Mouse (Mus musculus) layer of hippocampus, adult 9-11 months (tissue): Measurements from ENCODE around the gene Tspan5.

Experiments used
- DNase-seq: peaks from one replicate; pipeline ENCODE4 v3.0.0; 2022

Gene Tspan5

DNA sequence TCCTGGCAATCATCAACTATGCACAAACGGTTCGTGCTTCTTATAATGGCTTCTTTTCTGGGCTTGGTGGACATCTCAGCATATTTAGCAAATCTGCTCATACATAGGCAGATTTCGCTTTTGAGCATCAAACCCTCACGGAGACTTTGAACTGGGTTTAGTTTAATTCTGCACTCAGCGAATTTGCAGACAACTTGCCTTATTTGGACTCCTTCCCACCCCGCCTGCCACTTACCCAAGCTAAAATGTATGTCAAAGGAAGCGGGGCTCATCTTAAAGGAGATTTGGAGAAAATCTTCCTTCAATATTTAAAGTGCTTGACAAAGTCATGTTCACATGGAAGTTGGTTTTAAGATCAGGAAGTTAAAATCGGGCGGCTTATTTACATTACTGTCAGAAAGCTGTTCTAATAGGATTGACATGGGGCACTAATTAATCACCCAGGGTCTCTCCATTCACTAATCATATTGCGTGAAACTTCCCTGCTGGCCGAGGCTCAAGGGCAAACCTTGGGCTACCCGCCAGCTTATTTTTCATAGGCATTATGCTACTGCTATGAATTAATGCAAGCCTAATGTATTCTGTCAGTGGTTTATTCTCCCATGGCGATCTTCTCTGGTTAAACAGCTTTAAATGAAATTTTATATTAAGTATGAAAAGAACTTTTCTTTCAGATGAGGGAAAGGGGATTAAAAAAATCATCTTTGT lies 111.1 kb downstream of the Tspan5 start:
- DNase-seq = no peak

DNA sequence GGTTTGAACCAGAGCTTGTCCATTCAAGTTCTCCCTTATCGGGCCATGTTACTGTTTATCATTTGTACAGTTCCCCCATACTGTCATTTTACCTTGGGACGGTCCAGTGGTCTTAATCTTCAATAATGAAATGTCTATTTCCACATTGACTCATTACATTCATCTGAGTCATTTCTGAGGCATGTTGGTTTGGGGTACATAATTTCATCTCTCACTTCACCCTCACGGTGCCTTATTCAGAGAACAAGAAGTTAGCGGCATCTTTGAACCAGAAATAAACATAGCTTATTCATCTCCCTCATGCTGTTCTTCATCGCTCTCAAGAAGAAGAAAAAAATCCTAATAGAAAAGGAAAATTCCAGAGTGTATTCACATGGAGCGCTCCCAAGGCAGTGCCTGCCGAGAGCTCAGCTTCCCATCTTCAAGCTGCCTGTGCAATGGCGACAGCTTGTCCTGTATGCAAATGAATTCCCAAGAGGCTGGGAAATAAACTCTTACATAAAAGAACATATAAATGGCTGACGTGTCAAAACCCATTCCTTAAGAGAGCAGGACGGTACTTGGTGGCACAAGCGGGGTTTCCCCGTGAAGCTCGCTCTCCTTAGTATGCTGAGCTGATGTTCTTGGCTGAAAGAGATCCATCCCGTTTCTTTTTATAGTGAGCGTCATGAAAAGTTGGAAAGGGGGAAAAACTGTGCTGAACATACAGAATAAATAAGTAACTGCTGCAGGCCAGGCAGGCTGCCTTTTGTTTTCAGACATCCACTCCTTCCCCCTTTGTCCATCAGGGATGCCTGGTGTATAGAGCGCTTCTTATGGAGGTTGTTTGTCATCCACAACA lies 112.2 kb downstream of the Tspan5 start:
- DNase-seq = peak; percentile 69

DNA sequence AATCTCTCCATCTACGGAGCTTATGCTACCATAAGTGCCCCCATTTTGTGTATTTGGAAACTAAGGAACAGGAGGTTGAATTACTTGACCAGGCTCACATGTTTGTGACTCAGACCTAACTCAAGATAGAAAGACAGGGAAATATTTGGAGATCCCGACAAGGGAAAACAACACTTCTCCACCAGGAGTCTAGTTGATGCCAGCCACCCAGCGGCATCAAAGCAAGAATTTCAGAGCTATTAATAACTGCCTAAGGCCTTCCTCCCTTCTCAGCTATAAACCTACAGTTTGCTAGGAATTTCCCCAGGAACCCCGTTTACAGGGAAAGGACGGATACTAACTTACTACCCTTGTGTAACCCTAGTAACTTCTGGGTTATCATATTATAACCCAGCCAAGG lies 113.4 kb downstream of the Tspan5 start:
- no peak for DNase-seq

DNA sequence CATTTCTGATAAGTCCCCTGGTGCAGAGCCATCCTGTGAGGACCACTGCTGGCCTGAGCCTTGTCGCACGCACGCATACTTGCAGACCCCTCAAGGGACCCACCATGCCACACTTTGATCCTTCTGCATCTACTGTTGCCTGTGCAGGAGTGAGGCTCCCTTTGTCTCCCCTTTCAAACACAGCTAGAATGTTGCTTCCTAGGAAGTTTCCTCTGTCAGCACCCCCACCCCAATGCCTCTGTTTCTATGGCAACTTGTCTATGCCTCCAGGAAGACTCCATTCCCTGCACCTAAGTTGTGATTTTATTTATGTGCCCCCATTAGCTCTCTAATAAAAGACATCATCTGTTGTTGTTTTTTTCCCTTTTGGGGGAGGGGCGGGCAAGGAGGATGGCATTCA lies 115.0 kb downstream of the Tspan5 start:
- DNase-seq = no peak

DNA sequence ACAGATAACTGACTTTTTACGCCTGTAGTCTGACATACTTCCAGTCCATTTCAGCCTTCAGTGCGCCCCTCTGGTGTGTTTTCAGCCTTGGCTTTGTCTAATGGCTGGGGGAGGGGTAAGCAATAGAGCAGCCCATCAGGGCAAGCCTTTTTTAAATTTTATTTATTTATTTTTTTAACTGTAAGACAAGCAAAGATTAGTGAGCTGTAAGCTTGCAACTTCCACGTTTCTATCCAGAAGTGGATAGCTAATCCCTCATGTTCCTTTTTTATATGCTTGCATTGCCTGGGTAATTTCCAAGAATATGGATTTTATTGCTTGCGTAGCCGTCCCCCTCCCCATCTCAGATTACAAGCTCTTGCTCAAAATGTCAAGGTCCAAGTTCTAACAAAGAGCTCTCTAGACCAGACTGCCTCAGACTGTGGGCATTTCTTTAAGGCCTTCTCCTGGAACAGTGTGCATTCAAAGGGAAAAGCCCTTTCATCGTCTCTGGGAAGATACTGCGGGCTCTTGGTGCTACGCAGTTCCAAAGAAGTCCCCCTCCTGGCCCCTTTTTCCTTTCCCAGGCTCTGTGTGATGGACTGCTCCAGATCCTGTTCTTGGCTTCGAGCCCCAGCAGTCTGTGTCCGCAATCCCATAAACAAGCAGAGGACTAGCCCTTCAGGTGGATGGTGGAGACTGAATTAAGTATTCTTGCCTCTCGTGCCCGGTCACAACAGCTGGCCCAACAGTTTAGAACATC lies 116.0 kb downstream of the Tspan5 start:
- no peak for DNase-seq

DNA sequence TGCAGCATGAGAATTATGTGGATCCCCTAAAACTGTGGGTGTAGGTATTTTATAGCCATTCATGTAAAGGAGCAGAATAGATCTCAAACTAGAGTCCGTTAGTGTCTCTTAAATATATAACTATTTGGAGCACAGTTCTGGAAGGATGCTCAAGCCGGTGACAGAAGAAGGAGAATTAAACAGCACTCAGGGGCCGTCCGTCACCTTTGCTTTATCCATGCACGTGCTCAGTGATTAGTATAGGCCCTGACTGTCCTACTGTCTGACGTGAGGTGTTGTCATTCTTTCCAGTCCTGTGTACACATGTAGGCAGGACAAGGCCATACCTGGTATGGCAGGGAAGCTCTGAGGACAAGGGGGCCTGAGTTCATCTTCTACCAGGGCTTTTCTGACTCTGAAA lies 116.7 kb downstream of the Tspan5 start:
- no peak for DNase-seq

DNA sequence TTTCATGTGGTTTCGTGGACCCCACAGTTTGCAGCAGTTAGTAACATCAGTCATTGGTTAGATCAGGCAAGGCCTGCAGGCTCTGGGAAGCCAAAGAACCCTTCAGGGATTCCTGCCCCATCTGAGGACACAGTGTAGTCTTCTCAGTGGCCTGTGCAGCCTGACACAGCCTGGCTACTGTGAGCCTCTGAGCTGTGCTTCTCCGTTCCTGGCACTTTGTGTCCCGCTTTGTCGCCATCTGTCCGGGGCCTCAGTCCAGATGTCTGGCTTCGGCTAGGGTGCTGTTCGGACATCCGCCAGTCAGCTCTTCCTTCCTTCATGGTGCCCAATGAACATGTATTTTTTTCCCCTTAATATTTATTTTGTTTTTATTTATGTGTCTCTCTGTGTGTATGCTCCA lies 117.2 kb downstream of the Tspan5 start:
- peak; percentile 81 for DNase-seq

DNA sequence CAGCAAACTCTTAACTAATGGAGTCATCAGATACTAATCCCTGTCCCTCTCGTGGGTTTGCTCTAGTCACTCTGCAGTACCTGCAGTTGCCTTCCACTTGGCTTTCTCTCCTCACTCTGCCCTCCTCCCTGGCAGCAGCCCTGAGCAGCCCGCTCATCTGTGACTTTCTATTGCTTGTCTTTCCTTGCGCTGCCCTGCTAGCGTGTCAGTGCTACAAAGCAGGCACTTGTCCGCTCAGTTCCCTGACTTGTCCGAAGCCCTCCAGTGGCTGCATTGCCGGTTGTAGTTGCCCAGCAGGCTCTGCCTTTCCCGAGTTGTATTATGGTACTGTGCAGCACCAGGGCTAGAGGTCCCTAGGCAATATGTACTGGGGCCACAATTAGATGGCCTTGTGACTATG lies 117.7 kb downstream of the Tspan5 start:
- DNase-seq = peak; percentile 41

DNA sequence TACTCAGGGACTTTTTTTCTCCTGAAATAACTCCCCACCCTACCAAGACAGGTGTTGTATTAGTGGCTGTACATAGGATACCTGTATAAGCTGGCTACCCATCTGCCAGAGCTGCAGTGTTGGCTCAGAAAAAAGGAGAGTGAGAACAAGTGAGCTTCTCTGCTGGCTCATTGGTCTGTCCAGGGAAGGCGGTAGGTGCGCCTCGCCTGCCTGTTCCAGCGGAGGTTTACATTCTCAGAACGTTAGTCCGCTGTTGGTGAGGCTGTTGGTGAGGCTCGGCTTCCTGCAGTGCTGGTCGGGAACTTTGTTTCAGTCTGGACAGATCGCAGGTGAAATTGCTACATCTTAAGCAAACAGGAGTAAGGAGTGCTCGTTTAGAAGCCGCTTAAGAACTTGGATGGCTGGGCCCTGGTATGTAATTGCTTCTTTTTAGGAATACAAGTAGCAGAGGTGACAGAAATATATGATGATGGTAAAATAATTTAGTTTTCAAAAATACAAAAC lies 118.3 kb downstream of the Tspan5 start:
- no peak for DNase-seq

DNA sequence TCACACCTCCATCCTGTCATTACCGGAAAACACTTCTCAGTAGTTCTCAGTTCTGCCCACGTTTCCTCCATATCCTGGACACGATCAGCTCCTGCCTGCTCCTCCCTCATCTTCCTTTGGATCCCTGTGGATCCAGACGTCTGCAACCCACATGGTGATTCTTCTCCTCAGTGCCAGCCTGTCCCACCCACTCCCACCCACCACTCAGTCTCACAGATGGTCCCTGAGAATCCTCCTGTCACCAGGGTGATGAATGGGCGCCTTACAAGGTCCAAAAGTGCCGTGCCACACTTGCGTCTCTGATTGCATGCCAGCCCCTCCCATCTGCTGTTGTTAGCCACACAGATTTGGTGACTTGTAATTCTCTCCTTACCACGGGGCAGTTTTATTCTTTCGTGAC lies 119.0 kb downstream of the Tspan5 start:
- DNase-seq = peak; percentile 77

DNA sequence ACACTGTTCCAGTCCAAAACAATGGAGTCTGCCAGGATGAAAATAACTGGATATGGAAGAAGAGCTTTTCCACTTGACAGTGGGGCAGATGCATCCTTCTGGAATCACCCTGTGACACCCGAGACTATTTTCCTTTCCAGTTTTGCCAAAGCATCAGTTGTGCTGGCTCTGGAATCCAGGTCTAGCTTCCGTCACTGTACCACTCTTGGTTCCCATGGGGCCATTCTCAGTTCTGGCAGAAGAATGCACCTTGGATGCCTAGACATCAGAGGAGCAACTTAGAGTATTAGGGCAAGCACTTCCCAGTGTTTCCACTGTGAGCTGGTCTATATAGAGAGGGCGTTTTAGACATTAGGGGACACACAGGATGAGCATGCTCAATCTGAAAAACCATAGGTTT lies 119.6 kb downstream of the Tspan5 start:
- no peak for DNase-seq

DNA sequence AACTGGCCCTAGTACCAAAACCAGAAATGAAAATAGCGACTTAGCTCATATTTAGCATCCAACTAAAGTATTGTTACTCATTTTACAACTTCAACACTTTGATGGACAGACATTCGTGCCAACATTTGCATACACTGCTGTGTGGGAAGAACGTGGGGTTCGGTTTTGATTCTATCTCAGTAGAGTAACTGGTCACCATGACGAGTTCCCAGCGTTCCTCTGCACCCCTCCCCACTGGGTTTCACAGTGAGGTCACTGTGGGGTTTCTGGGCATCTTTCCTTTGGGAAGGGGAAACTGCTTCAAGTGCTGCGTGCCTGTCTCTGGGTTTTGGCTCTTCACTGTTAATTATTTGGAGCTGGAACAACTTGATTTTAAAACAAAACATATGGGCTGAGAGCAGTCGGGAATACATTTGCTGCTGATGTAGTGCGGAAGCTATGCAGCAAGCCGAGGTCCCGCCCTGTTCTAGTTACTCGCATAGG lies 122.2 kb downstream of the Tspan5 start:
- DNase-seq = no peak

DNA sequence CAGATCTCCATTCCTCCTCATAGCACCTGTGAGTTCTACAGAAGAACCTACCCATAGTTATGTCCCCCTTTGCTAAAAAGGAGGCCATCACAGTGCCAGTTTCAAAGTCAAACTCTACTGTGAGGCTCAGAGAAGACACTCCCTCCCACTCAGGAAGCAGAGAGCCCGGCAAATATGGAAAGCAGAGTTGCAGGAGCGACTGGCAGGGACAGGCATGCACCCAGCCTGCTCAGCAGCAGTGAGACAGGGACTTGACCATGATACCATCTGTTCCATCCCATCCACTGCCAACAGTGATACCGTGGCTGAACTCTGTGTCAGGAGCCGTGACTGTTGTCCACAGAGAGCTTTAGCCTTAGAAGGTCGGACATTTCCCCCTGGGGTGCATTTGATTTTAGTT lies 123.3 kb downstream of the Tspan5 start:
- DNase-seq = no peak

DNA sequence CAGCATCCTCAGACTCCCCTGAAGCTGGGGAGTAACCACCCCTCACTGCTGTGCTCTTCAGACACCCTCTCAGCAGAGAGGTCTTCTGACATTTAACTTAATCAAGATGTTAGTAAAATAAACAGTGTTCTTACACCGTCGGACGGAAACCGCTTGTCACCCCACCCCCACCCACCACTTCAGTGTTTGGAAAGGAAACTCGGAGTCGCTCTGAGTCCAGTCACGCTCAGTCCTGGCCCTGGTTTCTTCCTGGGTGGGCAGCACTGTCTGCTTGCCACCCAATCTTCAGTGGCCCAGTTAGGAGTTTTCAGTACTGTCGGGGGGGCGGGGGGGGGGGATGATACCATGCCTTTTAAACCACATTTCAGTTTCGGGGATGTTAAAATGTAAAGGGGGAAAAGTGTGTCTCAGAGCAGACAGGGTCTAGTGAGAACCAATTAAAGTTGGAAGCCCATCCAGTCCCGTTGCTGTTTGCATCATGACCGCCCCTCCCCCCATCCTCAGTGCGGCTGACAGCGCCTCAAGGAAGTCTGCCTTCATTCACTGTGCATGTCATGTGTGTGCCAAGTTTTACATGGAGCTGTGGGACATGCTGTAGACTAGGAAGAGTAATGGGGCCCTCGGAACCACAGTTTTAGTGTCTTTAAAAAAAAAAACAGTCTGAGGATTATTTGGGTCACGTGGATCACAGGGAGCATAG lies 125.3 kb downstream of the Tspan5 start:
- DNase-seq = no peak

DNA sequence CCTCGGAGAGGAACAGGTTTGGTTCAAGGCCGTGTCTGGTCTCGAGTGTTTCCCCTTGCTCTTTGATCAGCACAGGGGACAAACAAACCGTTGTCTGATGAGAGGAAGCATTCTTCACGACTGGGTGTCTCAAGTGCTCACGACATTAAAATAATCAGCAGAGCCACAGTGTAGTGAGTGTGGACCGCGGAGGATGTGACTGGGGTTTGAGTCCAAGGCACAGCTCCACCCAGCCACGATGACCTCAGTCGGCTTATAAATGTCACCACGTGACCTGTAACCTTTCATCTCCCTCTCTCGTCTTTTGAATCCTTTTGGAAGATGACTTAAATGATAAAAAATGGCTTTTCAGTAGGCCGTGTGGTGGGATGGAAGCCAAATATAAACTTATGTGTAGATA lies 126.4 kb downstream of the Tspan5 start:
- no peak for DNase-seq

DNA sequence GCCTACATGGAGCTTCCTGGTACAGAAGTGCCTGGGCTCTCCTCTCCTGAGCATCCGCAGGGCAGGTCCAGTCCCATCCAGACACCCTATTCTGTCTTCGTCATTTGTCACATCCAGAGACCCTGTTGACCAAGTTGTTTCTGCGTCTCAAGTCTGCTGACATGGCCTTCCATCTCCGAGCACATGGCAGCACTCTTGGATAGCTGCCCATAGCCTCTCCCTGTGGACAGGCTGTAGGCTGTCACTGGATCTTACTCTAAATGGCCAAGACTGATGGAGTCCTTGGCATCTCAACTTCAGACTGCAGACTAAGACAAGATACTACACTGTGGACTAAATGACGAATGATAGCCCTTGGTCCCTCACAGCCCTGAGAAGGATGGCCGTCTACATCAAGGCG lies 133.3 kb downstream of the Tspan5 start:
- no peak for DNase-seq

DNA sequence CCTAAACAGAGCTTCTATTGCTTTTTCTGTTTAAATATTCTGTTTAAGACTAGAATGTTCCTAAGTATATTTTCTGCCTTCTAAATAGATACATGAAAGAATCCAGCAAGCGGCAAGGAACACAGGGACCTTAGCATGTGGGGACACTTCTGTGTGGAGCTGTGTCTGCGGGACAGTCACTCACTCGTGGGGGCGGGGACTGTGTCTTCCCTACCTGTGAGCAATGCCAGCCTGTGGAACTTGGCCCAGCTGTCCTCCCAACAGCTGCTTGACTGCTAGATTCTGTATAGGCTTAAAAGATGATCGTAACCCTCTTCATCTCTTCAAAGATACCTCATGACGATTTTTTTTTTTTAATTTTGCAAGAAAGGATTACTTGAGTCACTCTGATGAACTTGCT lies 133.9 kb downstream of the Tspan5 start:
- no peak for DNase-seq

DNA sequence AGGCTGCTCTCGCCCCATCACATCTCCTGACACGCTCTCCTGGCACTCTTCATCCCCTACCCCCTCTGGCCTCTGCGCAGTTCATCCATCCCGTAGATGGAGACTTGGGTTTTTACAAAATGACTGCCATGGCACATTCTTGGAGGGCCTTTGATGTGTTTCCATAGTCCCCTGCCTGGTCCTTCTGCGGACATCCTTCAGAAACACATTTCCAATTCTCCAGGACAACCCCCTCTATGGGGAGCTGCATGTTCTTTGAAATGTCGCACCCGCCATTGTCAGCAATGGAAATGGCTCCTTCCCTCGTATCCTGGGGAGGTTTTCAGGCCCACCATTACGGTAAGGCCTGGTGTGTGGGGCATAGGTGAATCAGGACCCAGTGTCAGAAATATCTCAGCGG lies 134.4 kb downstream of the Tspan5 start:
- DNase-seq = no peak

DNA sequence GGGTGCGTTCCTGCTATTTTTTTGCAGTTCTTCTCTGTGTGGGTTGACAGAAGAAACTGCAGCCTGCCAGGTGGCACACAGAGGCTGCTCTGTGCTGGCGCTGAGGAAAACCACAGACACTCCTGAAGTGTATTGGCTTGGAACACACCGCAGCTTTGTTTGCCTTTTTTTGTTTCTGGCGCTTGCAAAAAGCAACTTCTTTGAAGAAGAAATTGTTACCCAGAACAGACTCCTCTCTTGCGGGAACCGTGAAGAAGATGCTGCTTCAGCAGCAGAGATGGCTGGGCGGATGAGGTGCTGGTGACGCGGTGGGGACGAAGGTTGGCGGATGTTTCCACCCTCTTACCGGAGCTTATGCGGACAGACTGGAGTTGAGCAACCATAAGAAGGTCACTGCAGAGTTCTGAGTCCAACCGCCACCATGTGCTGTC lies 135.0 kb downstream of the Tspan5 start:
- no peak for DNase-seq

DNA sequence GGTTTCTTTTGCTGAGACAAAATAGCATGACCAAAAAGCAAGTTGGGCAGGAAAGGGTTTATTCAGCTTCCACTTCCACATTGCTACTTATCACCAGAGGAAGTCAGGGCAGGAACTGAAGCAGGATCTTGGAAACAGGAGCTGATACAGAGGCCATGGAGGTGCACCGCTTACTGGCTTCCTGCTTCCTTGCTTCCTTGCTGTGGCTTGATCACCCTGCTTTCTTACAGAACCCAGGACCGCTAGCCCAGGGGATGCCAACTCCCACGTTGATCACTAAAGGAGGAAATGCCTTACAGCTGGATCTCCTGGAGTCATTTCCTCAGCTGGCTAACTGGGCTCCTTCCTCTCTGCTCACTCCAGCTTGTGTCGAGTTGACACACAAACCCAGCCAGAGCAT lies 135.7 kb downstream of the Tspan5 start:
- no peak for DNase-seq

DNA sequence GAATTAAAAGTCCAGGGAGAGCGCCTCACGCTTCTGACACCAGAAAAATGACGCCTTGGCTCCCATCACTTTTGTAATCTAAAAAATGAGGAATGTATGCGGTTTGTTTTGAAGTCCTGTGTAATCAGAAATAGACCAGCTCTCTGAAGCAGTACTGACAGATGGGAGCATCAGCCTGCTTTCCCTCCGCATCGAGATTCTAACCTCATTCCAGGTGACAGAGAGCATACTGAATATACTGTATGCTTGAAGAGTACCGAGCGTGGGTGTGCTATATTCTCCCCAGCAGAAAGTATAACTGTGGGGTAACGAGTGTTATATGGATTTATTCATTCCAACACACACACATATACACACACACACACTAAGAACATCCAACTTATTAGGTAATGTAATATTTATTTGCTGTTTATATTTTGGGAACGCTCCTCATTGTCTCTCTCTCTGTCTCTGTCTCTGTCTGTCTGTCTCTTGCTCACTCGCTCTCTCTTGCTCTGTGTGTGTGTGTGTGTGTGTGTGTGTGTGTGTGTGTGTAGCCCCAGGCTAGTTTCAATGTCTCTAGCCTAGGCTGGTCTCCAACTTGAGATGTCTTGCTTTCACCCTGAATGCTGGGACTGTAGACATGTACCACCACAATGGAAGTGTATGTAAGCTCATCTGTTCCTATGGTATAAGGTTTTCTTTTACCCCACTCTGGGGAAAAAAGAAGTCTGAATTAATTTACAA lies 139.2 kb downstream of the Tspan5 start:
- DNase-seq = no peak

DNA sequence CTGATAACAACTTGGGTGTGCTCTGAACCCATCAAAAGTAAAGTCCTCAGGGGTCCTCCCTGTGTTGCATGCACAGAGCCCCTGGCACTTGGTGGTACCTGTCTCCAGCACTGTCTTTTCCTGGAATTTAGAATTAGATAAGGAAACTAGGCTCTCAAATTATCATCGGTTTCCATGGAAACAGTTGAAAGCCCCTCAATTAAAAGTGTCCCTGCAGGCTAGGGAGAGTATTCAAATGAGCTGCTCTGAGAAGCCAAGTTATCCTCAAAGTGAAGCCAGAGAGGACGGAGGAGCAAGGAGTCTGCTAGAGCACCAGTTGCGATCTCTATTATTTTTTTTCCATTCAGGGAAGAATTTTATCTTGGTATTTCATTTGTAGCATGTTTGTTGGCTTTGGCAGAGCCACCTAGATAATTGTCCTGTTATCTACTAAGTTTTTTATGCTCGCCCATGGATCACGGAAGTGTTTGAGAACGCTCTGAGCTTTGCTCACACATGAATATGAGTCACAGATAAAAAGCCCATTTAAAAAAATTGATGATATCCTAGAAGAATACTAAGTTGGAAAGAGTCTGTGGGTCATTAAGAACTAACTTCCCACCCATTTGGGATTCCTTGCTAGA lies 139.8 kb downstream of the Tspan5 start:
- no peak for DNase-seq
